Mouse (Mus musculus) cerebellum, adult 2 months (tissue): ENCODE measurements at regions not wholly inside any gene's neighbourhood (a gene's known extent, or its start where the extent isn't known, plus 50 kb on each side); places are given as distances from the start of the nearest gene placed in this dataset.

Source experiments
- CTCF ChIP-seq: fragments of 200-500 bp; IDR thresholded peaks from 2 replicates; pipeline ENCODE4 v1.5.1; 2011; ENCODE audit warnings: low read depth, mild to moderate bottlenecking, control low read depth, low read length, moderate library complexity, borderline replicate concordance; ENCODE audit not compliant: insufficient read depth
- POLR2A ChIP-seq: fragments of 200-500 bp; IDR thresholded peaks from 2 replicates; pipeline ENCODE4 v1.6.1; 2011; ENCODE audit warnings: low read length, control low read depth, borderline replicate concordance; ENCODE audit not compliant: insufficient read depth

- TF ChIP-seq CTCF (no peak), POLR2A (no peak)
Measured at GRCm38 (mm10) chr13:53900406-53901025, 155.0 kb downstream of the Drd1 start.
